Mouse (Mus musculus): ENCODE measurements around the gene Mrap2.

Gene Mrap2

DNA sequence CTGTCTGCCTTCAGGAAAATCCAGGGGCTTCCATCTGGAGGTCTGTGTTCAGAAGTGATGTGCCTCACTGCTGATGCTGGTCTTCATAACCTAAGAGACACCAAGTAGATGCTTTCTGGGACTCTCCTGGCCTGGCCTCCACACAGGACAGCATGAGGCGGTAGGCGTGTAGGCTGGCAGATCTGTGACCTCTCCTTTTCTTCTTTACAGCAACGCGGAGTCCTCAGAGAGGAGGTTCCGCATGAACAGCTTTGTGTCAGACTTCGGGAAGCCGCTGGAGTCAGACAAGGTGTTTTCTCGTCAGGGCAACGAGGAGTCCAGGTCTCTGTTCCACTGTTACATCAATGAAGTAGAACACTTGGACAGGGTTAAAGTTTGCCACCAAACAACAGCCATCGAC, 38.1 kb downstream of the Mrap2 start:
- no peak for DNase-seq

DNA sequence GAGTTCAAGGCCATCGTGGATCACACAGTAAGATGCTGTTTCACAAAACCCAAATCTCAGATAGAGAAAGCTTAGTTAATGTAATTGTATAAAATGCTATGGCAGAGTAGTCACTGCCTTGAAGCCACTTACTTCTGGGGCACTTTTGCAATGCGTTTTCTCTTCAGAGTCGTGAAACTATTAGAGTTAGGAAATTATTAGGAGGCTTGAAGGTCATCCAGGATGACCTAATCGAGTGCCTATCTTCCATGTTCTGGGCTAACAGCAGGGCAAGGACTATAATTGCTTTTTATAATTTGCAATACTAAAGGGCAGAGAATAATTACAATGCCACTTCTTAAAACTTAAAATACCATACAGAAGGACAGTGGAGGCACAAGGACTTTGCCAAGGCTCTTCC, 43.2 kb downstream of the Mrap2 start:
- no peak for DNase-seq

DNA sequence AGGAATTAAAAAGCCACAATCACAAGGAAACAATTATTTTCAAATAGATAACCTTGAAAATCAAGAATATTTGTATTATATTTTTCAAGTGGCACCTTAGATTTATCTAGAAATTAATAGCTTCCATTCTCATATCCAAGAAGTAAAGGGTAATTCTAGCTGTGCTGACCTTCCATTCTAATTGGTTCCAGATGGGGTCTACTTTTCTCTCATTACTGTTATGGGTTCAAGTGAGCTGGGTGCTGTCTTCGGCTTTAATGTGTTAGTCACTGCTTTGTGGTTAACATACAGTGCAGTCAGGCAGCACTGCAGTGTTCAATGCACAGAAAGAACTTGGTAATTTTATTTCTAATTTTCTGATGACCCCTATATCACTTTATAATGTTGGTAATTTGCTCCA, 49.6 kb downstream of the Mrap2 start:
- no peak for DNase-seq

DNA sequence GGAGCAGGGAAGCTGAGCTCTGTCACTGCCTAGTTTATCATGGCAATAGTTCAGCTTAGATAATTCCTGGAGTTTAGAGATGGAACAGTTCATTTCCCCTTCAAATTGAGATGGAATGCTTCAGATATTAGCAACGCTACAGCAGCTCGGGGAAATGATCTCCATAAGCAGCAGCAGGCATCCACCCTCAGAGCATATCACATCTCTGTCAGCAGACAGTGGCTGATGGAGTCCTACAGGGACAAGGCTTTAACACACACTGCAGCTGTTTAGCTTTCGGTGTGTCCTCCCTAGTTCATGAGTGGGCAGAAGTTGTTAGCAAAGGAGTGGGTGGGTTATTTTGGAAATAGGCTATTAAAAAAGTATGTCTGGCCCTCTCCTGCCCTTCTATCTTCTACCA, 53.2 kb downstream of the Mrap2 start:
- DNase-seq: no peak

DNA sequence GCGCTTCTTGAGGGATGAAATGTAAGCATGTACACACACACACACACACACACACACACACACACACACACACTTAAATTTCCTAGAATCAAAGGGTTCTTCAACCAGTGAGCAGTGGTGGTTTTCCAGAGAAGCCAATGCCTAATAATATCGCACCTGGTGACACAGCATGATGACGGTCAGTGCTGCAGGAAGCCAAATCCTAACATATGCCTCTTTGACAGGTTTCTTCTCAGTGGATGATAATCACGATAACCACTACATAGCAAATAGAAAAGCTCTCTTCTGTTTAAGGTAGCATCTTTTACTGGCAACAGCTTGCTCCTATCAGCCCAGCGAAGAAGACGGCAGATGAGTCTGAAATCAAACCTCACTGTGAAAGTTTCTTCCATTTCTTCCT, 53.9 kb downstream of the Mrap2 start:
- DNase-seq: no peak

DNA sequence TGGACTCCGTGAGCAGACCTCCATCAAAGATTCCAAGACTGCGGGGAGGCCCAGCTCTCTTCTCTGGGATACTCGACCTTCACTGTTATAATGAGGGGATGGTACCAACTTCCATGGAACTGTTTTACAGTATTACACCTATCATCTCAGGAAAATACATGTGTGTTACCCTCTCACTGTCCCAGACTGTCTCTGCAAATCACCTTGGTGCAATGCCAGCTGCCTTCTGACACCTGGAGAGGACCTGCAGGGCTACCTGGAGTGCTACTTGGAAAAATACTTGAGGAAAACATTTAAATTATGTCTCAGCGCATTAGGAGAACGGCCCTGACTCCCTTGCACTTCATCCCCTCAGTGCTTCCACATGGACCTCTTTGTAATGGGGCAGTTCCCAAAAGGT, 56.3 kb downstream of the Mrap2 start:
- no peak for DNase-seq

DNA sequence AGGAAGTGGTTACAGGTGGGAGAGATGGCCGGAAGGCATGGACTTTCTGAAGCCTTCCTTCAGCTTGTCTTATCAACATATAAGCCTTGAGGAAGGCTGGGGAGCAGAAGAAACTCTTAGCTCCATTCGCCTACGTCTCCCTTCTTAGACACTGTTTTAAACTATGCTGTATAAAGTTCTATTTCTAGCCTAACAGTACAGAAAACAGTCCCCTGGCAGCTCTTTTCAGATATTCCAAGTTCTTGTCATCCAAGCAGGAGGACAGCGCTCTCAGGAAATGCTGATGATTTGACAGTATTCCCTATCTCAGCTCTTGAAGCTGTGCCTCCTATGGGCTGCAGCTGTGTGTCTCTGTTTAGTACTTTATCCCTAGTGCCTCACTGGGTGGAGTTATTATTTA, 56.8 kb downstream of the Mrap2 start:
- DNase-seq: no peak

DNA sequence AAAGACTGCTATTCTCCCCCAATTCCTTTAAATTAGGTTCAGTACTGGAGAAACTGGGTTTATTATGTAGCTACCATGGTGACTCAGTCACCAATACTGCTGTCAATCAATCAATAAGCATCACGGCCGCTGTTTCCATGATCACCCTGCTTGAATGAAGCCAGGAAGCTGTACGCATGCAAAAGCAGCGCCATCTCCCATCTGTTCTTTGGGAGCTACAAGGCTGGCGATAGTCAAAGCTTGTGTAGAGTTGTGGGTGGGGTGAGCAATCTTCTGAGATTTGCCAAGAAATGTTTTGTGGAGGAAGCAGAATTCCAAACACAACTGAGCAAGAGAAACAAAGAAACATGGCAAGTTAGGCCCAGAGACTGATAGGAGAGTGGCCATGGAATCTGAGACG, 58.3 kb downstream of the Mrap2 start:
- peak; percentile 17 for DNase-seq

DNA sequence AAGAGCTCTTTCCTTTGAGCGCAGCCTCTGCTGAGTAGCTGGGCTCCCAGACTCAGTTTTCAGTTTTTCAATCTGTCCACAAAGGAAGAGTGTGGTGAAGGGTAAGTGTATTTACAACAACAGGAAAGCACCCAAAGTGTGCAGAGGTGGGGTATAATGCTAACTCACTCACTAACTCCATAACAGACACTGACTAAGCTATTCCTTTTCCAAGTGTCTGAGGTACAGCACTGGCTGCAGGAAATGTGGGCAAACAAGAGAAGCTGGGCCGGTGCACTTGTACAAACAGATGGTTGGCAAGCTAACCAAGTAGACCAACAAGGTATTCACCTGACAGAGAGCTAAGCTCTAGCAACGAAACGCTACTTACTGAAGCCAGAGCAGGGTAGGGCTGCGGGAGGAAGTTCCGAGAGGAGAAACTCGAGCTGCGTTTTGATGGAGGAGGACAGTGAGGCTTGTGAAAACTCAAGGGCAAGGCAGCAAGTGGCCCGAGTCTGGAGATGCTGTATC, 66.8 kb downstream of the Mrap2 start:
- DNase-seq: no peak

DNA sequence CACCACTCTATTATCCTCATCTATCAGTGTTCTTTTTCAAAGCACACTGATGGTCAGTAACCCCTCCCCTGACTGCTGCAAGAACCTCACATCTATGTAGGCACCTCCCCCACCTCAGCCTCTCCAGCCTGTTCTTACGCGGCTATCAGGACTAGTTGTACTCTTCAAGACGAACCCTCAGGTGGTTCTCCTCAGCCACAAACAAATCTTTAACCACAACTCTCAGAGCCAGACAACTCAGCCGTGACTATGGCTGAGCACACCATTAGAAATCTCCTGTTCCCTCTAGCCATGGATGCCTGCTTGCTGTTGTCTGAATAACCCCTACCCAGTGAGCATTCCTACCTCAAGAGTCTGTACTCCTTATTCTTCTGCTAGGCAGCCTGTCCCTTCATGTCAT, 69.1 kb downstream of the Mrap2 start:
- no peak for DNase-seq
